Mouse (Mus musculus) forelimb bud, embryonic 11.5 days (tissue): ENCODE results near the gene Gria1.

ENCODE experiments used
- DNase-seq: peaks from one replicate; pipeline ENCODE4 v3.0.0-alpha.2; 2012; ENCODE audit warnings: low read depth, low spot score

Gene Gria1

GRCm38 (mm10) chr11:57162931-57163330 lies 151.7 kb downstream of the Gria1 start:
- no peak for DNase-seq

GRCm38 (mm10) chr11:57170058-57170457 lies 158.9 kb downstream of the Gria1 start:
- no peak for DNase-seq

DNA sequence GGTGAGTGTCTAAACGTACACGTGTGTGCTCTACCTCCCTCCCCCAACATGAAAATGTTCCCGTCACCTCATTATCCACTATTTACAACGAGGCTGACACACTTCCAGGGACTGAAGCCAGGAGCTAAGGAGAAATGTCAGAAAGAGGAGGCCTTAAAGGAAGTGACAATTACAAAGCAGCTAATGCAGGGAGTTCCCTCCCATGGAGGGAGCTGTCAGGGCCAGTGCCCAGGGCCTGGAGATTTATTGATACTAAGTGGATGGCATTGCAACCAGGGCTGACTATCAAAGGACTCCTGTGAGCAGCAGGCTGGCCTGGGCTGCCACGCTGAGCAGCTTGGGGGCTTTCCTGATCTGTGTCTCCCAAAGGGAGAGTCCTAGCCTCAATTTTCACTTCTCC lies 163.0 kb downstream of the Gria1 start:
- no peak for DNase-seq

DNA sequence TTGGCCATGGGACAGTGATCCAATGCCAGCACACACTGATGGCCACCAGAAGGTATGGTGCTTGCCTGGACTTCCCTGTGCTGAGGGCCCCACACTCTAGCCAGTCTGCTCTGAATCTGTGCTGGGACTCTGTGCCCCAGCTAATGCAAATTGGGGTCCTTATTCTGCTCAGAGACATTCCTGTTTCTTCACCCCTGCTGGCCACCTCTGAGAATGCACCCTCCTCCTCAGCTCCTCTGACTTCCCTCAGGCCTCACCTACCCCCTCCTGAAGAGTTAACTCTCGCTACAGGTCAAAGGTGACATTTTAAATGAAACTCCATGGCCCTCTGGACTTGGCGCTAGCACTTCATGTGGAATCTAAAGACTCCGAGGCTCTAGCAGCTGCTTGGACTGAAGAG lies 165.4 kb downstream of the Gria1 start:
- DNase-seq, result peak; percentile 49

DNA sequence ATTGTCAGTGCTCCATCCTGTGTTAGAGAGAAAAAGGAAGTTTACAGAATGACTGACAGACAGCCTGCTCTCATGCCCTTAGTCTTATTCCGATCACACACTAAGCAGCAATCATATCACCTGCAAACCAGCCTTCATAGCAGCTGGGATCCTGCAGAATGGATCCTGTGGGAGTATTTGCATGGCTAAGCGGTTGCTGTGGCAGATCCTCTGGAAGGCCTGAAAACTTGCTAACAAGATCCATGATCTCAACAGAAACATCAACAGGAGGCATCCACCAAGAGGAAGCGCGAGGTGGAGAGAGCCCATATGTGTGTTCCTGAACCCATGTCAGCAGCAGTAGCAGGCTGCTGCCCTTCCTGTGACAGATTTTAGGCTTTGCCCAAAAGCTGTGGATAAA lies 173.0 kb downstream of the Gria1 start:
- DNase-seq, result no peak

- no peak for DNase-seq
Observed at GRCm38 (mm10) chr11:57185110-57185509, 173.9 kb downstream of the Gria1 start.

GRCm38 (mm10) chr11:57189391-57189790 lies 178.2 kb downstream of the Gria1 start:
- no peak for DNase-seq

GRCm38 (mm10) chr11:57194746-57195145 lies 183.6 kb downstream of the Gria1 start:
- no peak for DNase-seq

GRCm38 (mm10) chr11:57201245-57201976 lies 190.2 kb downstream of the Gria1 start:
- DNase-seq, result no peak

GRCm38 (mm10) chr11:57204371-57204770 lies 193.2 kb downstream of the Gria1 start:
- no peak for DNase-seq

- no peak for DNase-seq
Observed at GRCm38 (mm10) chr11:57207260-57207659, 196.1 kb downstream of the Gria1 start.

- no peak for DNase-seq
Observed at GRCm38 (mm10) chr11:57214079-57214478, 202.9 kb downstream of the Gria1 start.

DNA sequence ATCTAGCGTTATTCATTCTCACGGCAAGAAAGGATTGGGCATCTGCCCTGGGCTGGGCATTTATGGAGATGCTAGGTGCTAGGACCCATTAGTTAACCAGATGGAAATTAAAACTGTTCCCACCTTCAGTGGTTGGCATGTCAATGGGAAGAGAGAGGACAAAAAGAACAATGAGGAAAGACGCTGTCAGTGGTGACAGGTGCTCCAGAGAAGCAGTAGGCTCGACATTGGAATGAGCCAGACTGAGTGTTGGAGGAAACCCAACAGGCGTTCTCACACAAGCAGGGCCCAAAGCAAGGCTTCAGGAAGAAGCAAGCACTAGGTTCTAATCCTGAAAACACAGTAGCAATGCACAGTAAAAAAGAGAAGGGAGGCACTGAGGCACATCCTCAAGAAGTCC lies 203.4 kb downstream of the Gria1 start:
- DNase-seq, result no peak

DNA sequence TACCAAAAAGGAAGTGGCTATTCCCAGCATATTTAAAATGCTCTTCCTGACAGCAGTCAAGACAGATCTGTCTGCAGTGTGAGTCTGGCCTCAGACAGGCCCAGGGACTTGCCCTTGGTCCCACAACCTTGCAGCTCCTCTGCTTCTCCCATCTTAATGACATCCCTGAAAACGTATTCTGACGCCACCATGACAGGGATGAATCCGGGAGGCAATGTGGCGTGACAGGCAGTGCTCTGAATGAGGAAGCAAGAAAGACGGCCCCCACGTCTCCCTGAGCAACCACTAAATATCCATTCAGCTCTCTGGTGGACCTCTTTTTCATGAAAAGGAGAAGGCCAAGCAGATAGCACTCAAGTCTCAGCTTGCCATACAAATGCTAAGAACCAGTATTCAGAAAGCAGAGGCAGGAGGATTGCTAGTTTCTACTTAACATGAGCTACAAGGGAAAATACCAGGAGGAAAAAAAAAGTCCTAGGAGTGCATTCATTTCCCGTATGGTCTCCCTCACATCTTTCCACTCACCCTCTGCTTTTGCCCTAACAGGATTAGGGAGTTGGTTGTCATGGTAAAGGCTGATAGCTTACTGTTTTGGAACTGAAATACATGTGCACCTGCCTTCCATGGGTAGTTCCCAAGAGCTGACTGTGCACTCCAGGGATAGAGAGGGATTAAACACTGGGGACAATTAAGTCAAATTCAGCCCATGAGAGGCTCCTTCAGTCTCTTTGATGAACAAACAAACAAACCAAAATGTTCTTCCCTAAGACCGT lies 211.8 kb downstream of the Gria1 start:
- DNase-seq, result no peak

GRCm38 (mm10) chr11:57235446-57235845 lies 224.3 kb downstream of the Gria1 start:
- DNase-seq, result no peak

DNA sequence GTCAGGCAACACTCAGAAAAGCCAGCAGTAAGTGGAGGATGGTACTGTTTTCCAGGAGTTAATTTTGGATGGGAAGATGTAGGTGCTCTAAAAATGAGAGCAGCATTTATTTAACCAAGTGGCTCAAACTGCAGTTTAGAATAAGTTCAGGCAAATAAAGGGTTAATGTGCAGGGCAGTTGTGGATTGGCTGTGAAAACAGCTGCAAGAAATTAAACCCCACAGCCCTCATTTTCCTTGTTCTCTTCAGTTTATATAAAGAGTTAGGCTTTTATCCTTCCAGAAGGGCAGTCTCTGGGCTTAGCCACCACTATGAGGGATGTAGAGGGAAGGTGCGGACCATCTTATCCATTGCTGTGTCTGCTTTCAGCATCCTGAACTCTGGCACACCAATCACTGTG lies 225.2 kb downstream of the Gria1 start:
- DNase-seq, result peak; percentile 18

- DNase-seq, result peak; percentile 12
Observed at GRCm38 (mm10) chr11:57239758-57240157, 228.6 kb downstream of the Gria1 start.

DNA sequence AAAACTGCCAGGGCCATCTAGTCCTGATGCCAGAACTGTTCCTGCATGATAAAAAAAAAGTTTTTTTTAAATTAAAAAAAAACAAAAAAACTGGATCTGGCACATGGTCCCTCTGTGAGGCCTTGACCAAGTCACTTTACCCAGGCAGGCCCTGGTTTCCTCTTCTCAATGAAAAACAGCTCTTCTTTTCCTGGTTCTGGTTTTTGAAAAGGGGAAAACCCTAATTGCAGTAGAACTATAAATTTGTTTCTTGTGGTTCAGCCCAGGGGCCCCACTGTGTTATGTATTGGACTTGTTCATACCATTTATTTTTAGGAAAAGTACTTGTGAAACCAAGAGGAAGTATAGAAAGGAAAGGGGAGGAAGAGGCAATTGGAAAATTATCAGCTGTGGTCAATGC lies 232.6 kb downstream of the Gria1 start:
- no peak for DNase-seq

- DNase-seq, result no peak
Observed at GRCm38 (mm10) chr11:57244543-57244942, 233.4 kb downstream of the Gria1 start.

DNA sequence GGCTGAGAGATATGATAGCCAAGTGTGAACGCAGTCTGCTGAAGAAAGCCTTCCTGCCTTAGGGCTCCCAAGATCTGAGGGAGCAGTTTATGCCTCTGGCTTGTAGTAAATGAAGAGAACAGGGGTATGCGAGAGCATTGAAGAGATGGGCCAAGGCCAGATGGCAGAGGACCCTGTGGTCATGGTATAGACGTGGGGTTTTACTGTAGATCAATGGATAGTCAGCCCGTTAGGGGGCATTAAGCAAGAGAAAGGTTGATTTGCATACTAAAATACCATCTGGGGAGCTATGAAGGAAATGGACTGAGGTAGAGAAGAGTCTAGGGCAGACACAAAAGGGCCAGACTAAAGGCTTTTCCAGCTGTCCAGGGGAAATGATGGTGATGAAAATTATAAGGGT lies 237.7 kb downstream of the Gria1 start:
- DNase-seq, result no peak

GRCm38 (mm10) chr11:57250129-57250528 lies 238.9 kb downstream of the Gria1 start:
- DNase-seq, result no peak

GRCm38 (mm10) chr11:57271687-57272086 lies 260.5 kb downstream of the Gria1 start:
- no peak for DNase-seq

DNA sequence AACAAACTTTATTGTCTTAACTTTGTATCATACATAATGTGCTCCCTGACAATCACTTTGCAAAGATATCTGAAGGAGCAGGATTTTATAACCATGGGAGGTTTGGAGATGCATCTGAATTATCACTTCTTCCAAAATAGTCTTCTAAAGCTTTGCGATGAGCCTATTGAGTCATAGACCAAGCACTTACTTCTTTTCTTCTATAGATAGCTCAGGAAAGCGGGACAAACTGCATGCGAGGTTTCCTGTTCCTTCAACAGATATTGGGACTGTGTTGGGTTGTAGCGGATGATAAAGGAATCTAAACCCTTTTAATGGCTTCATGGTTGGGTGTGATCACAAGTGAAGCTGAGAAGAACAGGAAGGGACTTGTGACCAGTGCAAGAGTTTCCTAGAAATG lies 263.5 kb downstream of the Gria1 start:
- no peak for DNase-seq
